In genomic region chr9:78109656-78110055, GRCm38 (mm10) we compare ENCODE assay signal across 8 mouse cellular contexts. TPM values are rescaled to one million over a fixed set of nuclear protein-coding genes. Genes with fewer than 3 reads are reported as not detected.
A peak's percentile ranks its signal among the peaks of the same experiment; 100 is the strongest.
DNase-seq lines count a peak whose midpoint lies in the region; ATAC-seq and TF ChIP-seq lines count a peak whose summit lies in the region.

No protein-coding gene starts in this region.

- peak overlapping the region; percentile 90 for H3K4me3 ChIP-seq in kidney, embryonic 16.5 days (ENCODE audit: low read length)
- H3K4me3 ChIP-seq in kidney, adult 2 months (ENCODE audit: insufficient read depth, low read depth, low read length), result no peak overlapping the region
- H3K4me3 ChIP-seq in forebrain, embryonic 16.5 days (replicated peaks; ENCODE audit: low read length), result peak overlapping the region; percentile 56

- TF ChIP-seq CTCF in kidney, adult 2 months (conservative IDR thresholded peaks at IDR 0.05; ENCODE audit: insufficient read depth, insufficient read length, low read depth, low read length), result no peak

- no peak for ATAC-seq in kidney, embryonic 16.5 days (ENCODE audit: low FRiP score, low TSS enrichment)
- ATAC-seq in forebrain, embryonic 16.5 days, result no peak

- DNase-seq in kidney, adult 2 months, result no peak
- peak; percentile 3 for DNase-seq in T-cell, adult 2 months (ENCODE audit: low spot score)
- peak; percentile 58 for DNase-seq in lung, postnatal 36 days
- no peak for DNase-seq in right cerebral cortex, adult 18-20 months
- no peak for DNase-seq in layer of hippocampus, postnatal 14 days (ENCODE audit: low spot score in 2 of 2)
- DNase-seq in urinary bladder, postnatal 36 days (ENCODE audit: low spot score in 2 of 2), result no peak

- H3K4me1 ChIP-seq in kidney, embryonic 16.5 days (ENCODE audit: insufficient read depth, low read length), result peaks cover 34% of the 10 kb centered on the region
- H3K4me1 ChIP-seq in kidney, adult 2 months (ENCODE audit: control insufficient read depth, insufficient read depth, low read length), result peaks cover 14% of the 10 kb centered on the region; the same call in 1 of the 2 replicates
- H3K4me1 ChIP-seq in forebrain, embryonic 16.5 days (replicated peaks; ENCODE audit: control insufficient read depth, insufficient read depth, low read length), result peaks cover 20% of the 10 kb centered on the region

- WGBS in kidney, embryonic 16.5 days, result 53% methylated on average over 5 of the region's 5 CpGs
- 32% methylated on average over 5 of the region's 5 CpGs for WGBS in kidney, adult 2 months
- WGBS in forebrain, embryonic 16.5 days, result 41% methylated on average over 5 of the region's 5 CpGs

- no peak overlapping the region for H3K27ac ChIP-seq in kidney, embryonic 16.5 days (ENCODE audit: low read length)
- H3K27ac ChIP-seq in kidney, adult 2 months (ENCODE audit: insufficient read depth, low read depth, low read length), result no peak overlapping the region
- no peak overlapping the region for H3K27ac ChIP-seq in forebrain, embryonic 16.5 days (ENCODE audit: low read length)

- no peaks in the 10 kb centered on the region for H3K27me3 ChIP-seq in kidney, embryonic 16.5 days (ENCODE audit: insufficient read depth, low read length)
- H3K27me3 ChIP-seq in kidney, adult 2 months (replicated peaks; ENCODE audit: control insufficient read depth, insufficient read depth, low read length), result no peaks in the 10 kb centered on the region
- H3K27me3 ChIP-seq in forebrain, embryonic 16.5 days (replicated peaks; ENCODE audit: control insufficient read depth, insufficient read depth, low read length), result no peaks in the 10 kb centered on the region

- H3K36me3 ChIP-seq in kidney, embryonic 16.5 days (ENCODE audit: insufficient read depth, low read length), result peaks cover 3% of the 10 kb centered on the region; the same call in 1 of the 2 replicates
- H3K36me3 ChIP-seq in kidney, adult 2 months (ENCODE audit: control insufficient read depth, insufficient read depth, low read length), result no peaks in the 10 kb centered on the region
- H3K36me3 ChIP-seq in forebrain, embryonic 16.5 days (ENCODE audit: control insufficient read depth, insufficient read depth), result no peaks in the 10 kb centered on the region

- H3K9me3 ChIP-seq in kidney, embryonic 16.5 days (ENCODE audit: low read length), result no peaks in the 10 kb centered on the region
- H3K9me3 ChIP-seq in forebrain, embryonic 16.5 days (ENCODE audit: control insufficient read depth, low read length), result no peaks in the 10 kb centered on the region

- H3K9ac ChIP-seq in kidney, embryonic 16.5 days (replicated peaks; ENCODE audit: low read length), result peak overlapping the region; percentile 65; the same call in 1 of the 2 replicates
- no peak overlapping the region for H3K9ac ChIP-seq in forebrain, embryonic 16.5 days (replicated peaks; ENCODE audit: low read depth, low read length)

- peak overlapping the region; percentile 85 for H3K4me2 ChIP-seq in kidney, embryonic 16.5 days (replicated peaks; ENCODE audit: low read depth, low read length)
- H3K4me2 ChIP-seq in forebrain, embryonic 16.5 days (ENCODE audit: low read length), result peak overlapping the region; percentile 94

- TF ChIP-seq POLR2A in kidney, adult 2 months (IDR thresholded peaks at IDR 0.05; ENCODE audit: low read depth, low read length), result no peak

RNA-seq across cellular contexts. Expression of gene Ick, which starts 0.7 kb away (rescaled TPM):
- 21.7 and 24.5 TPM in 2 replicates for polyA plus RNA-seq in kidney, embryonic 16.5 days (2015; fragmentation: Nextera tagmentation; extraction: Ambion mirVana)
- polyA plus RNA-seq in kidney, adult 2 months (2012; rRNA removed), result 8.2 and 8.9 TPM in 2 replicates
- polyA plus RNA-seq in forebrain, embryonic 16.5 days (2015; fragmentation: Nextera tagmentation; extraction: Ambion mirVana), result 39.4 and 40.4 TPM in 2 replicates
- total RNA-seq in layer of hippocampus, postnatal 14 days (2021), result 10 to 100 TPM; 34.3 to 34.9 TPM

RNA-seq across cellular contexts. Expression of gene Fbxo9, which starts 0.8 kb away (rescaled TPM):
- 44.3 and 45.2 TPM in 2 replicates for polyA plus RNA-seq in kidney, embryonic 16.5 days (2015; fragmentation: Nextera tagmentation; extraction: Ambion mirVana)
- 93.3 and 100.0 TPM in 2 replicates for polyA plus RNA-seq in kidney, adult 2 months (2012; rRNA removed)
- polyA plus RNA-seq in forebrain, embryonic 16.5 days (2015; fragmentation: Nextera tagmentation; extraction: Ambion mirVana), result 56.9 and 60.2 TPM in 2 replicates
- 100 to 1,000 TPM; 102 to 112 TPM for total RNA-seq in layer of hippocampus, postnatal 14 days (2021)

RNA-seq across cellular contexts. Expression of gene Gcm1, which starts 57.9 kb away (rescaled TPM):
- 1.1 and 1.2 TPM in 2 replicates for polyA plus RNA-seq in kidney, embryonic 16.5 days (2015; fragmentation: Nextera tagmentation; extraction: Ambion mirVana)
- 3.1 and 3.5 TPM in 2 replicates for polyA plus RNA-seq in kidney, adult 2 months (2012; rRNA removed)
- polyA plus RNA-seq in forebrain, embryonic 16.5 days (2015; fragmentation: Nextera tagmentation; extraction: Ambion mirVana), result not detected in 2 replicates
- total RNA-seq in layer of hippocampus, postnatal 14 days (2021), result not detected

Comparison
In these comparisons a context has a peak if more than half of its experiments do, and no peak if none do; other contexts are left out.
1. DNase-seq: peak in T-cell, adult 2 months (single experiment) and lung, postnatal 36 days (single experiment); none in kidney, adult 2 months (single experiment), right cerebral cortex, adult 18-20 months (single experiment), layer of hippocampus, postnatal 14 days (0 of 2) and urinary bladder, postnatal 36 days (0 of 2).